Mouse (Mus musculus): ENCODE results near the gene Gcgr. TPM values are rescaled to one million over a fixed set of nuclear protein-coding genes. Genes with fewer than 3 reads are reported as not detected.
A peak's percentile ranks its signal among the peaks of the same experiment; 100 is the strongest.

The Gcgr gene
- total RNA-seq (2021) = not detected

DNA sequence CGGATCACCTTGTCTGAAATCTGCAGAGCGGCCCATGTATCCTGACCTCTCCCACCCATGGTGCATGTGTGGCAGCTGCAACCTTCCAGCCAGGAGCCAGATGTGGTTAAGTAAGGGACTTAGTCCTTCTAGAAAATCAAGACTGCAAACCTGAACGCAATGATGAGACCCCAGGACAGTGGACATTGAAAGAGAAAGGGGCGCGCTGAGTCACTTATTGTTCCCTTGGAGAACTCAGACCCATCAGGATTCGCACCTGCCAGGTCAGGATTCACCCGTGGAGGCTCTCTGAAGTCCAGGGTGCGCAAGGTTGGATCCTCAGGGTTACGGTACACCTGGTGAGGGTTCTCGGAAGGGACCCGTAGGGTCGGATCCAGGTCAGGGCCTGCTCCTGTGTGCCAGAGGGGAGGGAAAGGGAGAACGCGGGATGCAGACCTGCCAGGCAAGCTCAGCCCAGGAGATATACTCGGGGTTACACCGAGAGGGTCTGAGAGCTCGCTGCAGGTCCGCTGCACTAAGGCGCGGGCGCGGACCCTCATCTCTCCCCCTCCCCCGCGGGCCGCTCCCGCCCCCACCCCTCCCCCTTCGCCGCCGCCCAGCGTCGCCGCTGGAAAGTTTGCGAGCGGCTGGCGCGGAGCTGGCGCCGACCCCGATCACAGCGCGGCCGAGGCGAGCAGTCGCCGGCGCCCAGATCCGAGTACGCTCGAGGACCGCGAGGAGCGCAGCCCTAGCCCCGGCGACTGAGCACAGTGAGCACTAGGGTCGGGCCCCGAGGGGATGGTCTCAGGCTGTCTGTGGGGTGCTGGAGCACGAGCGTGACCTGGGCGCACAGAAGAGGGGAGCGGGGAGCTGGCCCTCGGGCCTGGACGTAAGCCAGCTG is at the start of gene Gcgr:
Gene Gcgr (plus strand): TSS at position 615 of the 880 bp plus-strand sequence.
- intact Hi-C loops (cut with DNase I) = no loop called here
- DNase-seq (ENCODE audit: low spot score in 2 of 2) = no peak

DNA sequence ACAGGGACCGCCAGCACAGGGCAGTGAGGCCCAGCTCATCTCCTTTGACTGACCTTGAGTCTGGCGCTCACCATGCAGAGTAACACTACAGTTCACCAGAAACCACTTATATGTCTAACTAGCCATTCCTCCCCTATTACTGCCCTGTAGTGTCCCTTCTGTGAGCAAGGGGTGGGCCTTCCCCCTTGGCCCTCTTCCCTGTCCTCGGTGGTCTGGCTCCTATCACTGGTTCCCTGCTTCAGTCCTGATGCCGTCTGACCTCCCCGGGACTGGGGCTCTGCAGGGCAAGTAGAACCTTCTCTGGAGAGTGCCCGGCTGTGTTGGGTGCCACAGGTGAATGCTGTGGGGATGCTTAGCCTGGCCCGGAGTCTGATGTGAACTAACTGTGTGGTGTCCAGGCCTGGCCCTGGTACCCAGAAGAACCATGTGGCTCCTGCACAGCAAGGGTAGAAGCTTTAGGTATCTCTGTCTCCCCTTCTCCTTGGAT is 47.0 kb upstream of the Gcgr start:
- DNase-seq (ENCODE audit: low spot score in 2 of 2) = no peak
- intact Hi-C loops (cut with DNase I) = no loop called here

- peak; percentile 93 to 94 for DNase-seq (ENCODE audit: low spot score in 2 of 2)
- intact Hi-C loops (cut with DNase I) = loop anchor here (1.0 kb wide), 1 partner anchor 17 kb away; the partner anchor contains the start of gene Arl16
Measured at GRCm38 (mm10) chr11:120484265-120484981, 46.1 kb upstream of the Gcgr start, which contains the start of gene Mrpl12. Gene Mrpl12, plus strand, starts transcription at chr11:120484613.

- DNase-seq (ENCODE audit: low spot score in 2 of 2) = no peak
Measured at GRCm38 (mm10) chr11:120485251-120485650, 45.2 kb upstream of the Gcgr start.

DNA sequence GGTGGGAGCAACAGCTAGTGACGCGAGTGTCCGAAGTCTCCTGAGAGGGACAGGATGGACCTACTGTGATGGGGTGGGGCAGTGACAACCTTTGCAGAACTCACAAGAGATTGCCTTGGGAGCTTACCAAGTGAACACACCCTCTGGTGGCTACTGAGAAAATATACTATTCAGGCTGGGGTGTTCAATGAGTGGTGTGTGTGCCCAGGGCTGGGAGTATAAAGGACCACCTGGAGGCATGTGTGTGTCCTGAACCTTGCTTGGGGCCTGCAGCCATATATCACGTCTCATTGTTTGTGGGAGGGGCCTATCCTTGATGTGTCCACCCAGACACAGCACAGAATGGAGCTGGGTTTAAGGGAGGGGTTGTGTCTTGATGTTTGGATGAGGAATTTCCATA is 42.0 kb upstream of the Gcgr start:
- DNase-seq (ENCODE audit: low spot score in 2 of 2) = no peak

More at GRCm38 (mm10) chr11:120485251-120485650, 45.2 kb upstream of the Gcgr start:
- intact Hi-C loops (cut with DNase I) = no loop called here

DNA sequence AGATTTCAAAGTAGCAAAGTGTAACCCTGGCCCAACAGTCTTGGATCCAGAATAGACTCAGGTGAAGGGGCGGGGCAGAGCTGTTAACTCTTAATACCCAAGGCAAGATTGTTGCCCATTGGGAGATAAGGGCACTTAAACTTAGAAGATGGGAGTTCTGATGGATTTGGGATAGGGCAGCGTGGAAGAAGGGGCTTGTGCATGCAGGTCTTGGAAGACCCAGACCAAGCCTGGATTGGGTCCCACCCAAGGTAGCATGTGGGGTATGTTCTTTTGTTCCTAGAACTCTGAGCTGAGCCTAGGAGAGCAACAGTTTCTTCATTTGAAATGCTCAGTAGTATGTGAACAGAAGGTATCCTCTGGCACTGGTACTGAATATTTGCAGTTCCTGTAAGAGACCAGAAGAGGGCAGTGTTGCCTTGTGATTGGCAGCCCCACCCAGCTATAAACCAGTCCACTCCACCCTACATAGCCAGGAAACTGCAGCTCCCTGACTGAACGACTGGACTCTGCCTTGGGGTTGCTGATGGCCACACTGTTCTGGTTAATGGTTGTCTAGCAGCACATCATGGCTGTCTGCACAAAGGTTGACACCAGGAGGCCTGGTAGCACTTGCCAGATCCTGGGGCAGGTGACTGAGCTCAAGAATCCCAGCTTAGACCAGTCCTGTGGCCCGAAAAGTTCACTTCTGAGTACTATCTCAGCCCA is 41.3 kb upstream of the Gcgr start:
- peak; percentile 63 to 79 for DNase-seq (ENCODE audit: low spot score in 2 of 2)
- intact Hi-C loops (cut with DNase I) = loop anchor here (2.0 kb wide), 1 partner anchor 124 kb away; no protein-coding TSS in a partner anchor

More for the DNA sequence above, 42.0 kb upstream of the Gcgr start:
- intact Hi-C loops (cut with DNase I) = loop anchor here (2.0 kb wide), 1 partner anchor 124 kb away; no protein-coding TSS in a partner anchor

DNA sequence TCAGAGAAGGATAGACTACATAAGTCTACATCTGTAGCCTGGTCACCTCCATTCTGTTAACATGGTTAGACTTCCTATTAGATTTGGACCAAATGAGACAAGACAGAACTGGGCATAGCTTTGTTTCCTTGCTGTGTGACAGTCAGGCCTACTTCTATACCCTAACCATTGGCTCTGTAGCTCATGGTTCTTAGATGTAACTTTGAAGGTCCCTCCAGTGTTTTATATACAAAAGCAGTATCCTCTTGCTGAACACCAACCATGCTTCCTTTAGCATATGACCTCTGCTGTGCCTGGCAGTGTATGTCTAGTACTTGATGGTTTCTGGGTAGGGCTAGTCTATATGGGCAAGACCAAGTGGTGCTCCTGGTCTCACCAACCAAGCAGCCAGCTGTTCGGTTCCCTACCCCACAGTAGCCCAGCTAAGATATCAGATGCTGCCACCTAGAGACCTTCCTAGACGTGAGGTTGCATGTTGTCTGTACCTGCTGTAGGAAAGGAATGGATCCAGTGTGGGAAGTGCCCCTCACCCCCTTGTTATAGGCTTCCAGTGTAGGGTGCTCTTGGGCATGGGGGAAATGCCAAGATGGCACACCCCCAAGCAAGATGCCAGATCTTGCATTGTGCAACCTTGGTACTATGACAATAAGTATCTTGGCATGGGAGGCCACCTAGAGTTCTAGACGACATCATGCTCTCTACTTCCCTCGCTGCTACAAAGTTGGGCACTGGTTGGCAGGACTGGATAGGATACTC is 40.0 kb upstream of the Gcgr start:
- intact Hi-C loops (cut with DNase I) = no loop called here
- DNase-seq (ENCODE audit: low spot score in 2 of 2) = no peak

DNA sequence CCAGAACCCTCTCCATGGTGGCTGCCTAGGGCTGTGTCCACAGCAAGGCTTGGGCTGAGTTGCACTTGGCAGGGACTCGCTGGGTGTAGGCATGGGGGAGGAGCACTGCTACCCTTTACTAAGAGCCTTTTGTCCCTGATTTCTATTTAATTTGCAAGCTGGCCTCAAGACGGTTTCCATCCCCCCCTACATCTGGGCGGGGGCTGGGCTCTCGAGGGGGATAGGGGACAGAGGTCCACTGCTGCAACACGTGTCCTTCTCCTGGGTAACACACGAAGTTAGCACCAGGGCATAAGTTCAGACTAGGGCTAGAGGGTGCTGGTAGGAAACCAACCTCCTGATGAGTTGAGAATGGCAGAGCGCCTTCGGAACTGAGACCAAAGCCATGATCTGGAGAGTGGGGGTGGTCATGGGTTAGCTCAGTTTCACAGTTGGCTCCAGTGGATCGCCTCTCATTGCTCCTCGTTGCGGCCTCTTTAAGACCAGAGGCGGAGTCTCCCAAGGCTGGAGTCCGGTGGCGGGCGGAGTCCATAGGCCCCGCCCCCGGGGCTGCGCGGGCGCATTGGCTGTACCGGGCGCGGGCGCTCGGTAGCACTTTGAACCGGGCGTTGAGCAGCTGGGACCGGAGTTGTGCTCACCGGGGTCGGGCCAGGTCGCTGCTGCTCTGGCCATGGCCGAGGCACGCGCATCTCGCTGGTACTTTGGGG is 39.0 kb upstream of the Gcgr start, which contains the start of gene Slc25a10:
Gene Slc25a10 (plus strand): TSS at position 524 of the 707 bp plus-strand sequence.
- intact Hi-C loops (cut with DNase I) = no loop called here
- peak; percentile 90 to 91 for DNase-seq (ENCODE audit: low spot score in 2 of 2)

- intact Hi-C loops (cut with DNase I) = no loop called here
- peak; percentile 28 to 40 for DNase-seq (ENCODE audit: low spot score in 2 of 2)
Measured at GRCm38 (mm10) chr11:120492024-120492877, 38.2 kb upstream of the Gcgr start.

DNA sequence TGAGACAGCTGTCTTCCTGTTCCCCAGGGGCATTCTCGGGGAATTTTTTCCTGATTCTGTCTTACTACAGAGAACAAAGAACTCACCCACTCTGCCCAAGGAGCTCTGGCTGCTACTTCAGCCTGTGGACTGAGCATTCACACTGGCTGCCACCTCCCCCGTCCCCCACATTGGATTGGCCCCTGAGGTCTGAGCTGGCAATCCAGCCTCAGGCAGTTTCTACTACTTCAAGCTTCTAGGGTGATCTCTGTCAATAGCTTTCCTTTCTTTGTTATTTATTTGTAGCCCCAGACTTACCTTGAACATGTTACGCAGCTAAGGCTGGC is 37.7 kb upstream of the Gcgr start:
- intact Hi-C loops (cut with DNase I) = no loop called here

DNA sequence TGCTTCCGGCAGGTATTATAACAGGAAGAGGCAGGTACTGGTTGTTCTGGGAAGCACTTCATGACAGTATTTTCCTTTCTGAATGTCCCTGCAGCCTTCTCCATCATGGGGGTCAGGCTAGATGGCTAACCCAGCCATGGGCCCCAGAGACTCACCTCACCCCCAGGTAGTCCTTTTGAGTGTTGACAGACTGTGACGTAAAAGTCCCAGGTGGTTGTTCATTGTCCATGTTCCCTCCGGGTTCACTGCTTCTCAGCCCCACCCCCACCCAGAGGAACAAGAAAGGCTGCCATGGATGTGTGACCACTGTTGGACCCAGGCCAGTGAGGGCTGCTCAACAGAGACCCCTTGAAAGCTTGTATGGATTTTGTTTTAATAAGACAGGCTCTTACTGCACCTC is 37.1 kb upstream of the Gcgr start:
- intact Hi-C loops (cut with DNase I) = no loop called here
- DNase-seq (ENCODE audit: low spot score in 2 of 2) = no peak

More for the DNA sequence above, 37.7 kb upstream of the Gcgr start:
- DNase-seq (ENCODE audit: low spot score in 2 of 2) = peak in 1 of 2 experiments; percentile 17

DNA sequence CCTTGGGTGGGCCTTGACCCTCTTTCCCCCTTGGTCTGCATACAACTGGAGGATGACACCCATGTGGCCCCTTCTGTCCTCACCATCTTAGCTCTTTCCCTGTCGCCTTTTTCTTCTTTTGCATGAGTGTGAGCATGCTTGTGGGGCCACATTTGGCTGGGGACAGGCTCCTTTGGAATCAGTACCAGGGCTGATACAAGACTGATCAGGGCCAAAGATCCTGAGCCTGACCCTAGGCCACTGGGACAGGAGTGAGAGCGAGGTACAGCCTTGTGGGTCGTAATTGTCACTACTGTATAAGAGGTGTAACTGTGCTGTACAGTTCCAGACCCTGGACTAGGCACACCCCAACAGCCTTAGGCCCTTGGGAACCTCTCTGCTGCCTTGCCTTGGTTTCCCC is 36.6 kb upstream of the Gcgr start:
- DNase-seq (ENCODE audit: low spot score in 2 of 2) = no peak
- intact Hi-C loops (cut with DNase I) = no loop called here

DNA sequence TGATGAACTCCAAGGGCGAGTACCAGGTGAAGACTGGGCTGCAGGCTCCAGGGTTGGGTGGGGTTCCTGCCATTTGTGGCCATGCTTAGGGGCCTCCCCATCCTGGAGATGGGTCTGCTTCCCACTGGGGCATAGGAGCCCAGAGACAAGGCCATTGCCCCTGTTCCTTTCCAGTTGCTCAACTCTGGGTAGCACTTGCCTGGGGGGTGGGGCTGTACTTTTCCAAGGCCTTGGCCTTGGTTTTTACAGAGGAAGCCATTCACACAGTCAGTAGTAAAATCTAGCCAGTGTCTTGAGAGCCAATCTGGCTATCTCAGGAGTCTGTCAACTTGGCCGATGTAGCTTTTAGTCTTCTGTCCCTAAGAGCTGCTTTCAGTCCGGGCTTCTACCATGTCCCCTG is 33.1 kb upstream of the Gcgr start:
- no peak for DNase-seq (ENCODE audit: low spot score in 2 of 2)
- intact Hi-C loops (cut with DNase I) = no loop called here

GRCm38 (mm10) chr11:120498226-120498625 is 32.3 kb upstream of the Gcgr start:
- no peak for DNase-seq (ENCODE audit: low spot score in 2 of 2)
- intact Hi-C loops (cut with DNase I) = no loop called here

DNA sequence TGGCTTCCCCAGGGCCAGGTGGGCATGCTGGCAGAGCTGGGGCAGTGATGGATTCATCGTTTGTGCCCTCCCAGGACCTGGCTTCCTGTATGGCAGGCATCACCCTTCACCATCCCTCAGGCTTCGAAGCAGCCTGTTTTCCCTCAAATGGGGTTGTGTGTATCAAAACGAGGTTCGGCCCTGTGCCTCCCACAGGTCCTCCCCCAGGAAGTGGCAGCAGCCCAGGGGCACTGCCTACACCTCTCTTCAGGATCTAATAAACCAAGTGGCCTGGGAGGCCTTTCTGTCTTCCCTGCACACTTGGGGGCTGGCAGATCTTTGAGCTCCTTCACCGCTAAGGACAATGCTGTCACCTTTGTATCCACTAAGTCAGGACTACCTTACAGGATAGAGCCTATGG is 31.6 kb upstream of the Gcgr start:
- intact Hi-C loops (cut with DNase I) = no loop called here
- DNase-seq (ENCODE audit: low spot score in 2 of 2) = no peak

GRCm38 (mm10) chr11:120499894-120500293 is 30.6 kb upstream of the Gcgr start:
- no peak for DNase-seq (ENCODE audit: low spot score in 2 of 2)
- intact Hi-C loops (cut with DNase I) = no loop called here

DNA sequence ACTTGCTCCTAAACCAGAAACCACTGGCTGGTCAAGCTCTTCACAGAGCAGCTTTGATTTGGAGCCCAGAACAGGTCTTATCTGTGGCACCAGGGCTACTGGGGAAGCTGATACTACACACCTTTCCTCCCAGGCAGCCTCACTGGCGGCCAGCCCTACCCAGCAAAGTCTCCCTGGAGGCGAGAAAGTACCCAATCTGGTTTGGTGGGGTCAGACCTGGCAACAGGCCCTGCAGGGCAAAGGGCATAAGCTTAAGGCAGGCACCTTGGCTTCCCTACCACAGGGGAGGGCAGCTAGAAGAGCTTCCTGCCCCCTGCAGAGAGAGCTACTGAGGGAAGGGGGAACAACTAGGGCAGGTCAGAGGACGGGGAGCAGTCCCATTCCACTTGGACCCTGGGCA is 30.1 kb upstream of the Gcgr start:
- DNase-seq (ENCODE audit: low spot score in 2 of 2) = no peak
- intact Hi-C loops (cut with DNase I) = no loop called here

DNA sequence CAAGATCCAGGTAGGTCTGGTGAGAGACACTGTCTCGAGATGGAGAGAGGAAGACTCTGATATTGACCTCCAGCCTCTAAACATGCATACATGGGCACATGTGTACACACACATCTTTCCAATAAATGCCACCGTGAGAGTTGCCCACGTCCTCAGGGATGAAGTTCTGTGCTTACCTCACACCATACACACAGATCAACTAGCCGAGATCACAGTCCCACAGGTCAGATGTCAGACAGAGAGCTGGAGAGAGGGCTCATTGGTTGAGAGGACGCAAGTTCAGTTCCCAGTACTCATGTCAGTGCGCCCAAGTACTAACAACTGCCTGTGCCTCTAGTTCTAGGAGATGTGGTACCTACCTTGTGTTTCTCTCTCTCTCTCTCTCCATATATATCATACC is 29.5 kb upstream of the Gcgr start:
- DNase-seq (ENCODE audit: low spot score in 2 of 2) = no peak
- intact Hi-C loops (cut with DNase I) = no loop called here

Data from left cerebral cortex, postnatal 25 days (tissue).